Mouse (Mus musculus): ENCODE data around the gene Scfd1. TPM values are rescaled to one million over a fixed set of nuclear protein-coding genes. Genes with fewer than 3 reads are reported as not detected.

Scfd1 gene
- polyA plus RNA-seq, 1 experiment from 2014 or later = 66.0 TPM

Other genes starting within 250 kb of the Scfd1 start
- gene G2e3, start 29.4 kb upstream of the Scfd1 start, polyA plus RNA-seq (2015; fragmentation: Nextera tagmentation; extraction: Ambion mirVana) = 23.7 and 28.0 TPM in 2 replicates
- 1.3 and 1.6 TPM in 2 replicates for gene Coch, start 215.8 kb downstream of the Scfd1 start, polyA plus RNA-seq (2015; fragmentation: Nextera tagmentation; extraction: Ambion mirVana)